Mouse (Mus musculus): Measurements from ENCODE around the gene Cdh22. TPM values are rescaled to one million over a fixed set of nuclear protein-coding genes. Genes with fewer than 3 reads are reported as not detected.
A peak's percentile ranks its signal among the peaks of the same experiment; 100 is the strongest.

Gene Cdh22
- total and polyA plus RNA-seq, 2 experiments from 2014 or later = 19.2 to 47.3 TPM

- 67% methylated on average over 3 of the region's 3 CpGs for WGBS
- no peak for ATAC-seq
- no peak for TF ChIP-seq CTCF (IDR thresholded peaks at IDR 0.05; ENCODE audit: low read depth)
These were observed 84.9 kb downstream of the Cdh22 start for GRCm38 (mm10) chr2:165149741-165150140.

GRCm38 (mm10) chr2:165145821-165146220 is 88.8 kb downstream of the Cdh22 start:
- Histone ChIP-seq H3K4me1 (ENCODE audit: insufficient read depth, low read length) (no peaks in the 10 kb centered on the region; the same call in 1 of the 2 replicates), H3K27ac (no peak overlapping the region), H3K9ac (replicated peaks; ENCODE audit: low read length) (no peak overlapping the region), H3K9me3 (ENCODE audit: low read length) (no peaks in the 10 kb centered on the region), H3K4me2 (ENCODE audit: low read depth, low read length) (no peak overlapping the region), H3K36me3 (ENCODE audit: insufficient read depth, low read length) (no peaks in the 10 kb centered on the region; the same call in 1 of the 2 replicates), H3K4me3 (ENCODE audit: low read length) (no peak overlapping the region), H3K27me3 (ENCODE audit: insufficient read depth, low read length) (no peaks in the 10 kb centered on the region)
- DNase-seq (ENCODE audit: low spot score) (no peak), ATAC-seq (no peak)
- 56% methylated on average over 13 of the region's 13 CpGs for WGBS
- TF ChIP-seq CTCF (IDR thresholded peaks at IDR 0.05; ENCODE audit: low read depth) = no peak

More at GRCm38 (mm10) chr2:165149741-165150140, 84.9 kb downstream of the Cdh22 start:
- Histone ChIP-seq H3K9me3 (ENCODE audit: low read length) (no peaks in the 10 kb centered on the region), H3K4me2 (ENCODE audit: low read depth, low read length) (no peak overlapping the region), H3K4me1 (ENCODE audit: insufficient read depth, low read length) (0 out of 2 replicates have a peak, but pooled peaks cover 4% of the 10 kb centered on the region), H3K9ac (replicated peaks; ENCODE audit: low read length) (no peak overlapping the region), H3K36me3 (ENCODE audit: insufficient read depth, low read length) (no peaks in the 10 kb centered on the region; the same call in 1 of the 2 replicates), H3K27me3 (ENCODE audit: insufficient read depth, low read length) (no peaks in the 10 kb centered on the region), H3K27ac (no peak overlapping the region), H3K4me3 (ENCODE audit: low read length) (no peak overlapping the region)
- no peak for DNase-seq (ENCODE audit: low spot score)

DNA sequence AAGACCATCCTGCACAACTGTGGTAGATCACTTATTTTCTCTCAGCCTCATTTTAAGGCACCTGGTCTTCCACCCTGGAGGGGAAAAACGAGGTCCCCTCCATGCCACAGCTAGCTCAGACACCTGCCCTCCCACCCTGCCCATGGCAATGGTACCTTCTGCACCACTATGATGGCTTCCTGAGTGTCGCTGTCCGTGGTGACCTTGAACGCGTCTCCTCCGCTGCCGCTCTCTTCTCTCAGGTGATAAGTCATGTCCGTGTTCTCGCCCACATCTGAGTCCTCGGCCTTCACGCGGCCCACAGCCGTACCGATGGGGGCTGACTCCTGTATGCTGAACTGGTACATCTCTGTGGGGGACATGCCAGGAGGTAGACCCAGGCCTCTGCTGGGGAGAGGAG is 91.2 kb downstream of the Cdh22 start:
- no peaks in the 10 kb centered on the region for H3K9me3 ChIP-seq (ENCODE audit: low read length)
- H3K4me3 ChIP-seq (ENCODE audit: low read length) = no peak overlapping the region
- no peak overlapping the region for H3K9ac ChIP-seq (replicated peaks; ENCODE audit: low read length)
- no peaks in the 10 kb centered on the region; the same call in 1 of the 2 replicates for H3K4me1 ChIP-seq (ENCODE audit: insufficient read depth, low read length)
- TF ChIP-seq CTCF (IDR thresholded peaks at IDR 0.05; ENCODE audit: low read depth) = no peak
- H3K27me3 ChIP-seq (ENCODE audit: insufficient read depth, low read length) = no peaks in the 10 kb centered on the region
- WGBS = 81% methylated on average over 14 of the region's 14 CpGs
- H3K4me2 ChIP-seq (ENCODE audit: low read depth, low read length) = no peak overlapping the region
- H3K36me3 ChIP-seq (ENCODE audit: insufficient read depth, low read length) = no peaks in the 10 kb centered on the region; the same call in 1 of the 2 replicates
- DNase-seq (ENCODE audit: low spot score) = no peak
- ATAC-seq = no peak
- no peak overlapping the region for H3K27ac ChIP-seq

- DNase-seq (ENCODE audit: low spot score) (peak; percentile 66), ATAC-seq (peak; percentile 53; the same call in 1 of the 2 replicates)
- no peaks in the 10 kb centered on the region for H3K36me3 ChIP-seq (ENCODE audit: insufficient read depth, low read length)
- 16% methylated on average over 16 of the region's 16 CpGs for WGBS
- TF ChIP-seq CTCF (IDR thresholded peaks at IDR 0.05; ENCODE audit: low read depth) = no peak
- no peak overlapping the region for H3K4me2 ChIP-seq (ENCODE audit: low read depth, low read length)
- H3K4me3 ChIP-seq (ENCODE audit: low read length) = no peak overlapping the region
- H3K4me1 ChIP-seq (ENCODE audit: insufficient read depth, low read length) = peaks cover 18% of the 10 kb centered on the region
- H3K27ac ChIP-seq = peak overlapping the region; percentile 45; the same call in 1 of the 2 replicates
- no peaks in the 10 kb centered on the region for H3K27me3 ChIP-seq (ENCODE audit: insufficient read depth, low read length)
- no peaks in the 10 kb centered on the region for H3K9me3 ChIP-seq (ENCODE audit: low read length)
- no peak overlapping the region; the same call in 1 of the 2 replicates for H3K9ac ChIP-seq (replicated peaks; ENCODE audit: low read length)
These were observed 98.6 kb downstream of the Cdh22 start for GRCm38 (mm10) chr2:165136049-165136448.

DNA sequence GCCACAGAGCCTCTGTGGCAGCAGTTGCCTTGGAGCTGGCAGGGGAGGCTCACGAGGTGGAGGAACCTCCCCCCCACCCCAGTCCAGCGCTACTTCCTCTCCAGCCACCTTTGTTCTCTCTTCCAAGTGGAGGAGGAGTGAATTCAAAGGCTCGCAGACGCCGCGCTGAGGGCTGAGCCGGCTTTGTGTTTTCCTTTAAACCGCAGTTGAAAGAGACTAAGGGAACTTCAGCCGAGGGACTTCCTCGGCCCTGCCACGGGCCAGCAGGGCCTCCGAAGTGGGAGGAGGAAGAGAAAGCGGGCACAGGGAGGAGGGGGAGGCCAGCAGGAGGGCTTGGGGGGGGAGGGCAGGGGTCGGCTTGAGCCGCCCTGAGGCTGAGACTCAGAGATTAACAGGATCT is 101.1 kb downstream of the Cdh22 start:
- no peak overlapping the region for H3K4me3 ChIP-seq (ENCODE audit: low read length)
- no peaks in the 10 kb centered on the region for H3K27me3 ChIP-seq (ENCODE audit: insufficient read depth, low read length)
- H3K4me1 ChIP-seq (ENCODE audit: insufficient read depth, low read length) = peaks cover 18% of the 10 kb centered on the region
- DNase-seq (ENCODE audit: low spot score) (peak; percentile 70), ATAC-seq (peak; percentile 34; the same call in 1 of the 2 replicates)
- no peak overlapping the region for H3K9ac ChIP-seq (replicated peaks; ENCODE audit: low read length)
- no peaks in the 10 kb centered on the region for H3K36me3 ChIP-seq (ENCODE audit: insufficient read depth, low read length)
- H3K4me2 ChIP-seq (ENCODE audit: low read depth, low read length) = 0 out of 2 replicates have a peak overlapping the region, but pooled peaks have one; percentile 2
- WGBS = 5% methylated on average over 15 of the region's 15 CpGs
- no peak for TF ChIP-seq CTCF (IDR thresholded peaks at IDR 0.05; ENCODE audit: low read depth)
- no peaks in the 10 kb centered on the region for H3K9me3 ChIP-seq (ENCODE audit: low read length)
- H3K27ac ChIP-seq = 0 out of 2 replicates have a peak overlapping the region, but pooled peaks have one; percentile 15

DNA sequence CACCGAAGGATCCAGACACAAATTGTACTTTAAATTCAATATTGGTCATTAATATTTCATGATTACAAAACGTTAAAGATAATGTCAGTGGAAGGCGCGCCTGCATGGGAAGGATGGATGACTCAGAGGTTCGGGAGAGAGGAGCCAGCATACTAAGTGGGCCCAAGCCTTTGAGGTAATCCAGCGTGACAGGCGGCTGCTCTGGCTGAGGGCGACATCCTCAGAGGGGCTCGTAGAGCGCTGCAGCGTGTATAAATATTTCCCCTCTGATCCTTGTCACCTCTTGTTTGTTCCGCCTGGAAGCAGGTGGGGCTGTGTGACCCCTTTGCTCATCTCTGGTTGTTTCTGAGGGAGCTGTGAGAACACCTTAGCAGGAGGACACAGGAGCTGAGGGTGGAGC is 103.2 kb downstream of the Cdh22 start:
- TF ChIP-seq CTCF (IDR thresholded peaks at IDR 0.05; ENCODE audit: low read depth) = no peak
- ATAC-seq (no peak), DNase-seq (ENCODE audit: low spot score) (peak; percentile 54)
- H3K4me2 ChIP-seq (ENCODE audit: low read depth, low read length) = no peak overlapping the region
- H3K27ac ChIP-seq = no peak overlapping the region
- no peaks in the 10 kb centered on the region for H3K9me3 ChIP-seq (ENCODE audit: low read length)
- no peak overlapping the region for H3K4me3 ChIP-seq (ENCODE audit: low read length)
- peaks cover 15% of the 10 kb centered on the region for H3K4me1 ChIP-seq (ENCODE audit: insufficient read depth, low read length)
- no peak overlapping the region for H3K9ac ChIP-seq (replicated peaks; ENCODE audit: low read length)
- 27% methylated on average over 12 of the region's 12 CpGs for WGBS
- H3K36me3 ChIP-seq (ENCODE audit: insufficient read depth, low read length) = no peaks in the 10 kb centered on the region
- H3K27me3 ChIP-seq (ENCODE audit: insufficient read depth, low read length) = no peaks in the 10 kb centered on the region

DNA sequence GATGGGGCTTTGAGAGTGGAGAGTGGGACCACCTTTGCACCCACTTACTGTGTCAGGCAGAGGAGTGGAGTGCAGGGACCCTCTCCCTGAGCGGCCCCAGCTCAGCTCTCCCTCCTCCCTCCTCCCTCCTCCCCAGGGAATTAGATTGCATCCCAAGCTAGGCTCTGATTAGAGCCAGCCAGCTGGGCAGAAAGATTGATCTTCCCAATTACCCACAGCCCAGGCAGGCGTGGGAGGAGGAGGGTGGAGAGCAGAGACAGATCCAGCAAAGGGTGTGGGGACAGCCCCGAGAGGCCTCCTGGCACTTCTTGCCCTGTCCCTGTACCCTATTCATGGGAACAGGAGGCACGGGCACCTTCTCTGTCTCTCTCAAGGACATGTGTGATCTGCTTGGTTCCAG is 105.5 kb downstream of the Cdh22 start:
- Histone ChIP-seq H3K4me3 (ENCODE audit: low read length) (no peak overlapping the region), H3K36me3 (ENCODE audit: insufficient read depth, low read length) (no peaks in the 10 kb centered on the region), H3K4me2 (ENCODE audit: low read depth, low read length) (no peak overlapping the region), H3K27me3 (ENCODE audit: insufficient read depth, low read length) (no peaks in the 10 kb centered on the region), H3K4me1 (ENCODE audit: insufficient read depth, low read length) (peaks cover 10% of the 10 kb centered on the region), H3K9me3 (ENCODE audit: low read length) (no peaks in the 10 kb centered on the region), H3K27ac (no peak overlapping the region), H3K9ac (replicated peaks; ENCODE audit: low read length) (no peak overlapping the region)
- no peak for ATAC-seq
- WGBS = 63% methylated on average over 4 of the region's 4 CpGs
- no peak for TF ChIP-seq CTCF (IDR thresholded peaks at IDR 0.05; ENCODE audit: low read depth)
- DNase-seq (ENCODE audit: low spot score) = no peak

Data from hindbrain, postnatal 0 days (tissue).